Mouse (Mus musculus) kidney, embryonic 16.5 days (tissue): ENCODE results near the gene Phc3. TPM values are rescaled to one million over a fixed set of nuclear protein-coding genes. Genes with fewer than 3 reads are reported as not detected.

Experiments used
- ATAC-seq: fragments of 200-750 bp; cut with Nextera tagmentation; 2 replicates; pipeline ENCODE4 v1.8.0; 2017; ENCODE audit warnings: moderate TSS enrichment; ENCODE audit not compliant: low FRiP score, low TSS enrichment
- H3K27ac ChIP-seq: fragments of 300-500 bp; sonication (generic); 2 replicates; pipeline ENCODE4 v1.5.1; 2014; ENCODE audit warnings: low read length
- H3K27me3 ChIP-seq: fragments of 300-500 bp; sonication (generic); 2 replicates; pipeline ENCODE4 v1.6.1; 2014; ENCODE audit warnings: low read length, control low read depth, mixed read lengths; ENCODE audit not compliant: insufficient read depth
- H3K36me3 ChIP-seq: fragments of 300-500 bp; sonication (generic); 2 replicates; pipeline ENCODE4 v1.6.1; 2014; ENCODE audit warnings: low read length, control low read depth, mixed read lengths; ENCODE audit not compliant: insufficient read depth
- H3K4me1 ChIP-seq: fragments of 300-500 bp; sonication (generic); 2 replicates; pipeline ENCODE4 v1.6.1; 2014; ENCODE audit warnings: low read length, control low read depth, mixed read lengths; ENCODE audit not compliant: insufficient read depth
- H3K4me2 ChIP-seq: fragments of 300-500 bp; sonication (generic); replicated peaks from 2 replicates; pipeline ENCODE4 v1.6.1; 2014; ENCODE audit warnings: low read depth, low read length
- H3K4me3 ChIP-seq: fragments of 300-500 bp; sonication (generic); 2 replicates; pipeline ENCODE4 v1.5.1; 2014; ENCODE audit warnings: mild to moderate bottlenecking, low read length
- H3K9ac ChIP-seq: fragments of 300-500 bp; sonication (generic); replicated peaks from 2 replicates; pipeline ENCODE4 v1.6.1; 2014; ENCODE audit warnings: low read length
- H3K9me3 ChIP-seq: fragments of 300-500 bp; sonication (generic); 2 replicates; pipeline ENCODE4 v1.6.1; 2016; ENCODE audit warnings: low read length, control low read depth
- WGBS: fragments of 180-500 bp; shearing (Covaris S2); extraction: QIAGEN DNeasy Blood & Tissue Kit; methylation state at CpG from one replicate; pipeline ENCODE4 v1.1.7; 2014; 5-methylcytosine and 5-hydroxymethylcytosine counted together
- polyA plus RNA-seq: library from polyadenylated mRNA; unstranded; fragments of >200 nt; fragmentation: Nextera tagmentation; extraction: Ambion mirVana; gene quantifications from 2 replicates; pipeline ENCODE4 v1.2.1, GENCODE M21; 2015

Gene Phc3
- 5.1 and 6.8 TPM in 2 replicates for polyA plus RNA-seq

DNA sequence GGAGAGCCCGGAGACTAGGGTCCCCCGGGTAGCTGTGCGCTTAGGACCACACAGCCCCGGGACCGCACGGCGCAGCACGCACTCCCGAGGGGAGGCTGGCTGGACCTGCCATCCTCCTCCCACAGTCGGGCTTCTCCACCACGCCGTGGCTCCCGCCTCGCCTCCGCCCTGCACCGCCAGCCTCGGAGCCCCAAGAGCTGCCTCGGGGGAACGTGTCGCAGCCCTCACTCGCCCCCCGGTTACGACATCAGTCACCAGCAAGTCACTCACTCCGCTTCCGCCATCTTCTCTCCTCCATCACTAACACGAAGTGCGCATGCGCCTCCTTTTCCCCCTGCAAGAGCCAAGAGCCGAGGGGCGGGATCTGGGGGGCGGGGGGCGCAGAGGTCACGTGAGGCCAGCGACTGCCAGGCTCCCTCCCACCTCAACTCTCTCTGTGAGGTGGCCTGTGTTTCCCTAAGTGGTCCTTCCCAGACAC, at the start of gene Phc3:
Phc3 (minus strand) TSS at position 312 of the 478 bp plus-strand sequence.
- H3K4me2 ChIP-seq, result peak within 1 kb of the TSS; percentile 71
- peaks cover 13% of the 10 kb centered on the region for H3K36me3 ChIP-seq
- peak within 1 kb of the TSS; percentile 98 for H3K4me3 ChIP-seq
- ATAC-seq, result peak; percentile 93
- H3K9me3 ChIP-seq, result no peaks in the 10 kb centered on the region
- H3K9ac ChIP-seq, result peak within 1 kb of the TSS; percentile 95
- under 1% methylated on average over 33 of the region's 34 CpGs for WGBS
- H3K27ac ChIP-seq, result peak within 1 kb of the TSS; percentile 90
- peaks cover 7% of the 10 kb centered on the region for H3K4me1 ChIP-seq
- no peaks in the 10 kb centered on the region for H3K27me3 ChIP-seq

GRCm38 (mm10) chr3:31017652-31018051, 48.4 kb upstream of the Phc3 start:
- Histone ChIP-seq H3K27me3 (no peaks in the 10 kb centered on the region), H3K27ac (peak overlapping the region; percentile 81; the same call in 1 of the 2 replicates), H3K4me2 (no peak overlapping the region), H3K4me1 (peaks cover 51% of the 10 kb centered on the region), H3K9me3 (no peaks in the 10 kb centered on the region), H3K9ac (no peak overlapping the region), H3K36me3 (peaks cover 11% of the 10 kb centered on the region; the same call in 1 of the 2 replicates), H3K4me3 (no peak overlapping the region)
- WGBS, result 47% methylated on average over 4 of the region's 4 CpGs
- ATAC-seq, result no peak

DNA sequence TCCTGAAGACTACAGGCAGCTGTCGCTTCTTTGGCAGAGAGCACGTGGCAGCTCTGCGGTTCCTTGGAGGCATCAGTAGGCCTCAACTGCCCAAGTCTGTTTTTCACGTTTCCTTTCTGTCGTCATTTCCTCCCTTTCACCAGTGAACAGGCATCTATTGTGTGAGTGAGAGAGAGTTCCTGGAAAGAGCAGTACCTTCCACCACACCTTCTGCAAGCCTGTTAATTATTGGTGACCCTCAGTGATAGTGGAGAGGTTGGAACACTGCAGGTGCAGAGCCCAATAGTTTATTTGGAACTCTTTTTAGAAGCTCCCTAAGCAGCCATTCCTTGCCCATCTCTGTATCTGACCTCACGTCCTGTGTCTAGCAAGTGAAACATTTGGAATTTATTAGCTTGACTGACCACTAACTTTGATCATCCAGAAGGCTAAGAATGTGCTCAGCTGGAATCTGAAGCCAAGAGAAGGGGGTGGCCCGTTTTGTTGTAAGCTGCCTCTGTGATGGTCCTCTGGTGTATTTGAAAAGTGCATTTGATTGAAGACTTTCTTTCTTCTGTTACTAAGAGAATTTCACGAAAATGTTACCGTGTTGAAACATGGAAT, 47.5 kb upstream of the Phc3 start:
- 31% methylated on average over 9 of the region's 9 CpGs for WGBS
- Histone ChIP-seq H3K9me3 (no peaks in the 10 kb centered on the region), H3K4me3 (no peak overlapping the region), H3K4me1 (peaks cover 43% of the 10 kb centered on the region), H3K27ac (peak overlapping the region; percentile 81), H3K4me2 (no peak overlapping the region), H3K36me3 (peaks cover 8% of the 10 kb centered on the region; the same call in 1 of the 2 replicates), H3K9ac (0 out of 2 replicates have a peak overlapping the region, but pooled peaks have one; percentile 6), H3K27me3 (no peaks in the 10 kb centered on the region)
- ATAC-seq, result peak; percentile 42; the same call in 1 of the 2 replicates

GRCm38 (mm10) chr3:31015682-31016443, 46.6 kb upstream of the Phc3 start:
- Histone ChIP-seq H3K36me3 (peaks cover 8% of the 10 kb centered on the region; the same call in 1 of the 2 replicates), H3K9ac (no peak overlapping the region), H3K4me1 (peaks cover 41% of the 10 kb centered on the region), H3K4me3 (no peak overlapping the region), H3K9me3 (no peaks in the 10 kb centered on the region), H3K27ac (peak overlapping the region; percentile 81; the same call in 1 of the 2 replicates), H3K27me3 (no peaks in the 10 kb centered on the region), H3K4me2 (no peak overlapping the region)
- WGBS, result 73% methylated on average over 10 of the region's 10 CpGs
- ATAC-seq, result 0 out of 2 replicates have a peak, but pooled peaks have one; percentile 29

DNA sequence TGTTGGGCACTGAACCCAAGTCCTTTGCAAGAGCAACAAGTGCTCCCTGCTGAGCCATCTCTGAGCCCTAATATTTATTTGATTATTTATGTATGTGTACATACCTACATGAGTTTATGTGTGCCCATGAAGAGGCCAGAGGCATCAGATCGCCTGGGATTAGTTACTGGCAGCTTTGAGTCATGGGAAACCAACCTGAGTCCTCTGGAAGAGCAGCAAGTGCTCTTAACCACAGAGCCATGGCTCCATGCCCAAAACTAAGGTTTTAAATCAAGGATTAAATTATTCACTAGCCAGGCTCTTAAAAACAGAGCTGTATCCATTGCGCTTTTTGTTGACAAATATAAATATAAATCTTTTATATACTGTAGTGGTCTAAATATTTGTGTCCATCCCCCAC, 45.2 kb upstream of the Phc3 start:
- peaks cover 41% of the 10 kb centered on the region for H3K4me1 ChIP-seq
- no peaks in the 10 kb centered on the region for H3K36me3 ChIP-seq
- no peak for ATAC-seq
- H3K9me3 ChIP-seq, result no peaks in the 10 kb centered on the region
- no peak overlapping the region for H3K27ac ChIP-seq
- WGBS, result 87% methylated on average over 2 of the region's 2 CpGs
- H3K9ac ChIP-seq, result no peak overlapping the region
- H3K4me3 ChIP-seq, result no peak overlapping the region
- H3K27me3 ChIP-seq, result no peaks in the 10 kb centered on the region
- H3K4me2 ChIP-seq, result no peak overlapping the region

- H3K27me3 ChIP-seq, result no peaks in the 10 kb centered on the region
- H3K36me3 ChIP-seq, result no peaks in the 10 kb centered on the region
- no peak overlapping the region for H3K9ac ChIP-seq
- peaks cover 4% of the 10 kb centered on the region; the same call in 1 of the 2 replicates for H3K9me3 ChIP-seq
- 80% methylated on average over 6 of the region's 6 CpGs for WGBS
- no peak for ATAC-seq
- H3K4me2 ChIP-seq, result no peak overlapping the region
- H3K4me1 ChIP-seq, result peaks cover 17% of the 10 kb centered on the region
- H3K27ac ChIP-seq, result no peak overlapping the region
- H3K4me3 ChIP-seq, result no peak overlapping the region
Observed at GRCm38 (mm10) chr3:31004320-31005209, 35.4 kb upstream of the Phc3 start.

DNA sequence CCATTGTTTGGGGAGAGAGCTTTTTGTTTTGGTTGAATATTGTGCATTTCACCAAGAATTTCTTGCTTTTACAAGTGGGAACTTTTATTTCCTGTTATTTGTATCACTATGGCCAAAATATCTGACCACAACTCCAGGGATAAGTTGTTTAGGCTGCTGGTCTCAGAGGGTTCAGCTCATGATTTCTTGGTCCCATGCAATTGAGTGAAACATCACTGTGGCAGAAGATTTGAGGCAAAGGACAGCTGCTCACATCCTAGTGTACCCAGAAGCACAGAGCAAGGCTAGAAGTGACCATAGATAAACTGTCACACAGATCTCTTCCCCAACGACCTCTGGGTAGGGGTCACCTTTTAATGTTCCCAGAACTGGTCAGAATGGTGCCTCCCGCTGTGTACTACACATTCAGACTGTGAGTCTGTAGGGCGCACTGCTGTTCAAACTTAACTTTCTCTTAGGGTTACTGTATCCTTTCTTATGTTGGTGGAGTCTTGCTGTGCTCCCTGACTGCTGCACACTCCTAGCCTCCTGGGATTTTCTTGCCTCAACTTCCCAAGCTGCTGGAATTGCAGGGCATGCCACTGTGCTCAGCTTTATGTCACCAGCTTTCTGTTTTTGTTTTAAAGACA, 31.9 kb upstream of the Phc3 start:
- WGBS, result 48% methylated on average over 3 of the region's 3 CpGs
- Histone ChIP-seq H3K4me2 (no peak overlapping the region), H3K9ac (no peak overlapping the region), H3K36me3 (no peaks in the 10 kb centered on the region), H3K4me1 (peaks cover 38% of the 10 kb centered on the region), H3K27me3 (no peaks in the 10 kb centered on the region), H3K4me3 (no peak overlapping the region), H3K27ac (peak overlapping the region; percentile 40), H3K9me3 (peaks cover 4% of the 10 kb centered on the region; the same call in 1 of the 2 replicates)
- no peak for ATAC-seq

DNA sequence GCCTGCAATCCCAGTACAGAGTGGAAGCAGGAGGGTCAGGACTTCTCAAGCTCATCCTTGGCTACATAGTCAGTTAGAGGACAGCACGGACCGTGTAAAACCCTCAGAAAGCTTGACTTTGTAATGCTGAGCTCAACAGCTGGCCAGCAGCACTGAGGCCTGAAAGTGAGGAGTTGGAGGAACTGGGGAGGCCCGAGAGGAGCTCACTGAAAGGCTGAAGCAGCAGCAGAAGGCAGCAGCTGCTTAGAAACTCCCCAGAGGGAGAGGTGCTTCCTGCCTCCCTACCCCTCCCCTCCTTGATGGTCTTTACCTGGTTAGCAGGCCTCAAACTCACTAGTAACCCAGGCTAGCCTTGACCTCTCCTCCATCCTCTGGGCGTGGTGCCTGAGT, 30.8 kb upstream of the Phc3 start:
- Histone ChIP-seq H3K4me3 (no peak overlapping the region), H3K27me3 (no peaks in the 10 kb centered on the region), H3K36me3 (no peaks in the 10 kb centered on the region), H3K4me2 (no peak overlapping the region), H3K9me3 (peaks cover 4% of the 10 kb centered on the region; the same call in 1 of the 2 replicates), H3K27ac (peak overlapping the region; percentile 78), H3K9ac (peak overlapping the region; percentile 42), H3K4me1 (peaks cover 38% of the 10 kb centered on the region)
- ATAC-seq, result no peak
- 27% methylated on average over 4 of the region's 4 CpGs for WGBS
